Mouse (Mus musculus) hindbrain, embryonic 14.5 days (tissue): ENCODE data around the gene Syf2. TPM values are rescaled to one million over a fixed set of nuclear protein-coding genes. Genes with fewer than 3 reads are reported as not detected.

Source experiments
- ATAC-seq: fragments of 200-750 bp; cut with Nextera tagmentation; 2 replicates; pipeline ENCODE4 v1.8.0; 2017; ENCODE audit warnings: moderate number of reproducible peaks, mild to moderate bottlenecking, moderate TSS enrichment, moderate library complexity; ENCODE audit not compliant: low FRiP score
- DNase-seq: peaks from one replicate; pipeline ENCODE4 v3.0.0-alpha.2; 2015; ENCODE audit warnings: low spot score
- H3K27ac ChIP-seq: fragments of 300-500 bp; sonication (generic); 2 replicates; pipeline ENCODE4 v1.5.1; 2014; ENCODE audit warnings: mild to moderate bottlenecking, moderate library complexity
- H3K27me3 ChIP-seq: fragments of 300-500 bp; sonication (generic); 2 replicates; pipeline ENCODE4 v1.6.1; 2014; ENCODE audit warnings: mild to moderate bottlenecking, low read length, mixed read lengths; ENCODE audit not compliant: control insufficient read depth, insufficient read depth
- H3K36me3 ChIP-seq: fragments of 300-500 bp; sonication (generic); replicated peaks from 2 replicates; pipeline ENCODE4 v1.6.1; 2014; ENCODE audit not compliant: control insufficient read depth, insufficient read depth
- H3K4me1 ChIP-seq: fragments of 300-500 bp; sonication (generic); replicated peaks from 2 replicates; pipeline ENCODE4 v1.6.1; 2014; ENCODE audit warnings: antibody characterized with exemption, low read length, mixed read lengths; ENCODE audit not compliant: control insufficient read depth, insufficient read depth
- H3K4me2 ChIP-seq: fragments of 300-500 bp; sonication (generic); replicated peaks from 2 replicates; pipeline ENCODE4 v1.6.1; 2014; ENCODE audit warnings: mild to moderate bottlenecking, moderate library complexity
- H3K4me3 ChIP-seq: fragments of 300-500 bp; sonication (generic); replicated peaks from 2 replicates; pipeline ENCODE4 v1.5.1; 2014; ENCODE audit warnings: mild to moderate bottlenecking, low read length
- H3K9ac ChIP-seq: fragments of 300-500 bp; sonication (generic); 2 replicates; pipeline ENCODE4 v1.6.1; 2014
- H3K9me3 ChIP-seq: fragments of 300-500 bp; sonication (generic); 2 replicates; pipeline ENCODE4 v1.6.1; 2016; ENCODE audit warnings: low read length; ENCODE audit not compliant: control insufficient read depth
- WGBS: fragments of 180-500 bp; shearing (Covaris S2); extraction: QIAGEN DNeasy Blood & Tissue Kit; methylation state at CpG from one replicate; pipeline ENCODE4 v1.1.7; 2014; 5-methylcytosine and 5-hydroxymethylcytosine counted together
- polyA plus RNA-seq: library from polyadenylated mRNA; unstranded; fragments of >200 nt; fragmentation: Nextera tagmentation; extraction: Ambion mirVana; gene quantifications from 2 replicates; pipeline ENCODE4 v1.2.1, GENCODE M21; 2014

Gene Syf2
- polyA plus RNA-seq, 1 experiment from 2014 or later = 50.2 TPM

GRCm38 (mm10) chr4:134981959-134982431 lies 51.3 kb downstream of the Syf2 start:
- ATAC-seq (no peak), DNase-seq (no peak)
- Histone ChIP-seq H3K36me3 (no peaks in the 10 kb centered on the region), H3K4me1 (0 out of 2 replicates have a peak, but pooled peaks cover 3% of the 10 kb centered on the region), H3K27ac (no peak overlapping the region), H3K9me3 (0 out of 2 replicates have a peak, but pooled peaks cover 2% of the 10 kb centered on the region), H3K27me3 (no peaks in the 10 kb centered on the region), H3K4me3 (no peak overlapping the region), H3K9ac (no peak overlapping the region), H3K4me2 (no peak overlapping the region)
- 62% methylated on average over 7 of the region's 7 CpGs for WGBS

GRCm38 (mm10) chr4:134983136-134983535 lies 52.4 kb downstream of the Syf2 start:
- Histone ChIP-seq H3K4me3 (no peak overlapping the region), H3K27ac (no peak overlapping the region), H3K9me3 (no peaks in the 10 kb centered on the region), H3K27me3 (no peaks in the 10 kb centered on the region), H3K36me3 (no peaks in the 10 kb centered on the region), H3K9ac (no peak overlapping the region), H3K4me2 (no peak overlapping the region), H3K4me1 (0 out of 2 replicates have a peak, but pooled peaks cover 3% of the 10 kb centered on the region)
- WGBS = 44% methylated on average over 5 of the region's 5 CpGs
- DNase-seq (no peak), ATAC-seq (no peak)

DNA sequence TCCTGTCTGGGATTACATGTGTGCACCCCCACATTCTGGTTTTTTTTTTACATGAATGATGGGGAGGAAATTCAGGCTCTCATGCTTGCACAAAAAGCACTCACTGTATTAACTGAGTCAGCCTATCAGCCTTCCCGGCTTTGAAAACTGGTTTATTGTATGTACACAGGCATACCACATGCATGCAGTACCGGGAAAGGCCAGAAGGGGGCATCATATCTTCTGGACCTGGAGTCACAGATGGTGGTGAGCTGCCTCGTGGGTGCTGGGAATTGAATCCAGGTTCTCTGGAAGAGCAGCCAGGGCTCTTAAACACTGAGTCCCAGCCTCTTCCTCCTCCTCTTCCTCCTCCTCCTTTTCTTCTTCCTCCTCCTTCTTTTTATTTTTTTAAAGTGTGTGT lies 53.9 kb downstream of the Syf2 start:
- H3K27ac ChIP-seq = no peak overlapping the region
- no peaks in the 10 kb centered on the region for H3K27me3 ChIP-seq
- 0 out of 2 replicates have a peak, but pooled peaks cover 3% of the 10 kb centered on the region for H3K4me1 ChIP-seq
- H3K4me3 ChIP-seq = no peak overlapping the region
- ATAC-seq (no peak), DNase-seq (no peak)
- 60% methylated on average over 3 of the region's 3 CpGs for WGBS
- H3K36me3 ChIP-seq = no peaks in the 10 kb centered on the region
- H3K4me2 ChIP-seq = no peak overlapping the region
- no peak overlapping the region for H3K9ac ChIP-seq
- H3K9me3 ChIP-seq = no peaks in the 10 kb centered on the region

DNA sequence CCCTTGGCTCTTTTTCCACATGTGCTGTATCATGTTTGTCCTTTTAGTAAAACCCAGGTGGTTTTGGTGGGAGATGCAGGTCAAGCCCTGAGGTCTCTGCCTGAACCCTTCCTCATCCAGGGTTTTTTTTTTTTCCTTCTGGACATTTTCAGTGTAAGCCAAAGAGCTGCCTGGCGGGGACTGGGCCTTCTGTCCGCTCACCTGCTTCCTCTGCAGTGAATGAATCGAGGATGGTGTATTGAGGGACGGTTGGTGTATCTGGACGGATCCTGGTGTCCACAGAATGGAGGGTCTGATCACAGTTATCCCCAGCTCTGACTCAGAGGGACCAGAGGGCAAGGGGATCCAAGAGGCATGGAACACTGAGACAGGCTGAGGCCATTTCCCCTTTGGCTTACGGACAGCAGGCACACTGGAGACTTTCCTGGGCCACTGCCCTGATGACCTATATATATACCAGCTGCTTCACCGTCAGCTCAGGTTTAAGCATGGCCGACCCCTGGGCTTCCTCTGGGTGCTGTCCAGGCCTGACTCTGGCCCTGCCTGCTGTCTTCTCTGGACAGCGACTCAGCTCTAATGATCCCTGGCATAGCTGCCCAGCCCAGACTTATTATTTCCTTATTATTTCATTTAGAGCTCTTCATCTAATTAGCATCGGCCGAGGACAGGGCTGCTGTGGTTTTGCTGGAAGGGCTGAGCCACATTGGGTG lies 55.1 kb downstream of the Syf2 start:
- Histone ChIP-seq H3K27ac (no peak overlapping the region), H3K9ac (no peak overlapping the region), H3K4me3 (no peak overlapping the region), H3K36me3 (no peaks in the 10 kb centered on the region), H3K4me1 (0 out of 2 replicates have a peak, but pooled peaks cover 3% of the 10 kb centered on the region), H3K27me3 (no peaks in the 10 kb centered on the region), H3K9me3 (no peaks in the 10 kb centered on the region), H3K4me2 (no peak overlapping the region)
- ATAC-seq = no peak
- WGBS = 79% methylated on average over 11 of the region's 11 CpGs
- DNase-seq = no peak

GRCm38 (mm10) chr4:134986336-134986635 lies 55.6 kb downstream of the Syf2 start:
- Histone ChIP-seq H3K27ac (no peak overlapping the region), H3K27me3 (no peaks in the 10 kb centered on the region), H3K9ac (no peak overlapping the region), H3K9me3 (no peaks in the 10 kb centered on the region), H3K4me2 (no peak overlapping the region), H3K36me3 (no peaks in the 10 kb centered on the region), H3K4me3 (no peak overlapping the region), H3K4me1 (0 out of 2 replicates have a peak, but pooled peaks cover 3% of the 10 kb centered on the region)
- WGBS = 59% methylated on average over 4 of the region's 4 CpGs
- ATAC-seq (no peak), DNase-seq (no peak)

DNA sequence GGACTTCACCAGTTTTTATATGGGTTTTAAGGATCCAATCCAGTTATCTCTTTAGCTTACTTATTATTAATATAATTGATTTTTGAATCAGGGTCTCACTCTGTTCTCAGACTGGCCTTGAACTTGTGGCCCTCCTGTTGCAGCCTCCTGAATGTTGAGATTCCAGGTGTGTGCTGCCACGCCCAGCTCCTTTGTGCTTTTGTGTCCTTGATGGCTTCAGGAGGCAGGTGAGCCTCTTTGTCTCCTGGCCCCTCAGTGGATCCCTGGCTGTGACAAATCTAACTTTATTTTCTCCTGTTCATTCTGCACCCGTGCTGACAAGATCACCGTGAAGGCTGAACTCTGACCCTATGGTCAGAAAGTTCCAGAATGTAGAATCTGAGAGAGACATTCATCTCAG lies 56.3 kb downstream of the Syf2 start:
- no peak overlapping the region for H3K9ac ChIP-seq
- H3K27ac ChIP-seq = no peak overlapping the region
- 0 out of 2 replicates have a peak, but pooled peaks cover 3% of the 10 kb centered on the region for H3K4me1 ChIP-seq
- no peak overlapping the region for H3K4me3 ChIP-seq
- WGBS = 84% methylated on average over 3 of the region's 3 CpGs
- H3K4me2 ChIP-seq = no peak overlapping the region
- no peaks in the 10 kb centered on the region for H3K36me3 ChIP-seq
- DNase-seq = no peak
- H3K9me3 ChIP-seq = no peaks in the 10 kb centered on the region
- H3K27me3 ChIP-seq = no peaks in the 10 kb centered on the region
- no peak for ATAC-seq

Other genes starting within 250 kb of the Syf2 start
- gene Man1c1, start 226.6 kb upstream of the Syf2 start, polyA plus RNA-seq = 7.1 and 7.2 TPM in 2 replicates
- 2.3 and 2.7 TPM in 2 replicates for gene Ldlrap1, start 162.9 kb upstream of the Syf2 start, polyA plus RNA-seq
- gene Maco1, start 77.6 kb upstream of the Syf2 start, polyA plus RNA-seq = 83.2 and 93.2 TPM in 2 replicates
- gene Rhd, start 66.4 kb upstream of the Syf2 start, polyA plus RNA-seq = 0.75 and 1.4 TPM in 2 replicates
- 197 and 203 TPM in 2 replicates for gene Tmem50a, start 15.9 kb upstream of the Syf2 start, polyA plus RNA-seq
- gene Rsrp1, start 7.3 kb upstream of the Syf2 start, polyA plus RNA-seq = 405 and 417 TPM in 2 replicates
- not detected in 2 replicates for gene Runx3, start 189.8 kb downstream of the Syf2 start, polyA plus RNA-seq